Mouse (Mus musculus): ENCODE measurements at regions not wholly inside any gene's neighbourhood (a gene's known extent, or its start where the extent isn't known, plus 50 kb on each side); places are given as distances from the start of the nearest gene placed in this dataset.

DNA sequence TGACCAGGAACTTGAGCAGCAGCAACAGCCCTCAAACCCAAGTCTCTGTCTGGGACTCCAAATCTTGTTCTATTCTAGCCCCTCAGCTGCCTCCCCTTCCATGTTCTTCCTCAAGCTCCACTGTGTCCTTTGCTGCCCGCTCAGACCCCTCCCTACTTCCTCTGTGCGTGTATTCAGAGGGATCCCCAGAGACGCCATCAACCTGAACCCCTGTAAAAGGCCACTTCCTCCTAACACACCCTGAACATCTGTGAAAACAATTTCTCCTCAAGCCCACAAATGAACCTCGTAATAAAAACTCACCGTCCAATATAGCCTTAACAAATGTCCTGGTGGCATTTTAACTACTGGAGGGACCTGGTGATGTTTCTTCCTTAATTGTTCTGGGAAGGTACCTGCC lies 1536.0 kb upstream of the Gulo start:
- Histone ChIP-seq H3K4me3 (no peak overlapping the region), H3K9me3 (no peaks in the 10 kb centered on the region), H3K36me3 (replicated peaks) (no peaks in the 10 kb centered on the region), H3K27ac (no peak overlapping the region), H3K4me1 (peaks cover 8% of the 10 kb centered on the region), H3K4me2 (no peak overlapping the region), H3K27me3 (replicated peaks) (no peaks in the 10 kb centered on the region), H3K9ac (no peak overlapping the region)
- ATAC-seq (replicated peaks) = no peak
- WGBS = 85% methylated on average over 5 of the region's 5 CpGs

DNA sequence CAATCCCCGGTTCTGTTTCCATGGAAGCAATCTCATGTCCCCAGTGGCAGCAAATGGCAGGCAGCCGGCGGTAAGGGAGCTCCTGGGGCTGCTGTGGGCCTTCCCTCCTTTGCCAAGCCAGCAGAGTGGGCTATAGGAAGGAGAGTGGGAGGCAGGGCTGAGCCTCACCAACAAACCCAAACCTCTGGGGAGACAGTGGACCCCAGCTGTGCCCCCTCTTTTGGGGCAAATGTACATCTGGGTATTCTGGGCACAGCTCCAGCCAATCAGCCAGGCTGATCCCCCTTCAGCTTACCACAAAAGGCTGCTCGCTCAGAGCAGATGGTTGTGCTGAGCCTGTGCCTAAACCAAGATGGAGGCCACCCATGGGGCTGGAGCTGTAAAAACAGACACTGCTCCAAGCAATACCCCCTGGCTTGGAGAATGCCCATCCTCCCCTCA lies 1532.3 kb upstream of the Gulo start:
- Histone ChIP-seq H3K36me3 (replicated peaks) (no peaks in the 10 kb centered on the region), H3K9me3 (no peaks in the 10 kb centered on the region), H3K9ac (no peak overlapping the region), H3K4me2 (no peak overlapping the region), H3K27ac (peak overlapping the region; percentile 72), H3K27me3 (replicated peaks) (no peaks in the 10 kb centered on the region), H3K4me1 (peaks cover 25% of the 10 kb centered on the region), H3K4me3 (no peak overlapping the region)
- WGBS = 9% methylated on average over 4 of the region's 4 CpGs
- peak; percentile 80 for ATAC-seq (replicated peaks)

DNA sequence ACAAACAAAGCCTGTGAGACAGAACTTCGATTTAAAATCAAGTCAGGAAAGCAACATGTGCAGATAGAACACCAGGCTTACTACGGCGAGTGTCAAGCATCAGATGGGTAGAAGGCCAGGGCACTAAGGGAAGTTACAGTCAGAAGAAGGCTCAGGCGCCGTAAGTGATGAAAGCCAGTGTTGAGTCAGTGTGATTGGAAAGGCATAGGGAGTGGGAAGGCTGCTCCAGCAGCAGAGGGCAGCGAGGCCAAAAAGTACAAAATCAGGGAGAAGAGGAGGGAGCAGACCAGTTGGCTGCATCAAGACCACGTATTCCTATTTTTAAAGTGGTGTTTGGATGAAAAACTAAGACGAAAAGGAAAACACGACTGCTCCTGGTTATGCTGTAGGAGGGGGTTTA lies 1529.7 kb upstream of the Gulo start:
- no peak overlapping the region for H3K9ac ChIP-seq
- ATAC-seq (replicated peaks) = no peak
- H3K4me3 ChIP-seq = no peak overlapping the region
- peaks cover 25% of the 10 kb centered on the region for H3K4me1 ChIP-seq
- H3K9me3 ChIP-seq = no peaks in the 10 kb centered on the region
- H3K4me2 ChIP-seq = no peak overlapping the region
- no peaks in the 10 kb centered on the region for H3K36me3 ChIP-seq (replicated peaks)
- 78% methylated on average over 9 of the region's 9 CpGs for WGBS
- no peaks in the 10 kb centered on the region for H3K27me3 ChIP-seq (replicated peaks)
- no peak overlapping the region for H3K27ac ChIP-seq

DNA sequence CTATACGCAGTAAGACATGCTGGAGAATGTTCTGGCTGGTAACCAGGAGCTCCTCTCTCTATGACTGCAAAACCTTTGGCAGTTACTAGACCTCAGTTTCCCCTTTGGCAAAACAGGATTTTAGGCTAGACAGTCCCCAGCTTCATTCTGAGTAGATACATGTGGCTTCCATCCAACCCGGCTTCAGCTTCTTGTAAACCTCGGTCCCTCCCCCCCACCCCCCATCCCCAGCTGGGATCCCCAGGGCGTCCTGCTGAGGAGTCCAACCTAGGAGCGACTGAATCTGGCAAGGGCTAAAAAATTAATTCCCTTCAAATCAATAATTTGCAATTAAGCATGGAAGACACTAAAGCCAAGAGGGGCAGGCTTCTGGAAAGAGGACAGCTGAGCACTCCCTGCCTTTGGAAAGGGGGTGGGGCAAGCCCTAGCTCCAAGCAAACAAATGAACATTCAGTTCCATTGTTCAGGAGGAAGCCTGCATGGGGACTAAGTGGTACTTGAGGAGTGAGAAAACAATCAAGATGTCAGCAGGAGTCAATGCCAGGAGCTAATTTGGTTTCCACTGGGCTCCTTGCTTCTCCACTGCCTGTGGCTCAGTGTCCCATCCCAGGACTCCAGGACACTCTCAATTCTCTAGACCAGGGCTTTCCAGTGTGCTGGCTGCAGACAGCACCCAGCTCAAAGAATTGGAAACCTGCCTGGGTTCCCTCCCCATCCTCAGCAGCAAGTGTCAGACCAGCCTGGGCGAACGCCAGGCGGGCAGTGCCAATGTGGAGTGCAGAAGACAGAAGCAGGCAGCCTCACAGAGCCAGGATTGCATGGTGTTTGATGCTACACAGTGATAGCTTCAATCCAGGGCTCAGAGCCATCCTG lies 1528.0 kb upstream of the Gulo start:
- Histone ChIP-seq H3K36me3 (replicated peaks) (no peaks in the 10 kb centered on the region), H3K4me2 (no peak overlapping the region), H3K9me3 (no peaks in the 10 kb centered on the region), H3K27me3 (replicated peaks) (no peaks in the 10 kb centered on the region), H3K9ac (no peak overlapping the region), H3K4me3 (no peak overlapping the region), H3K4me1 (peaks cover 25% of the 10 kb centered on the region), H3K27ac (peak overlapping the region; percentile 58)
- WGBS = 20% methylated on average over 8 of the region's 8 CpGs
- ATAC-seq (replicated peaks) = peak; percentile 70

DNA sequence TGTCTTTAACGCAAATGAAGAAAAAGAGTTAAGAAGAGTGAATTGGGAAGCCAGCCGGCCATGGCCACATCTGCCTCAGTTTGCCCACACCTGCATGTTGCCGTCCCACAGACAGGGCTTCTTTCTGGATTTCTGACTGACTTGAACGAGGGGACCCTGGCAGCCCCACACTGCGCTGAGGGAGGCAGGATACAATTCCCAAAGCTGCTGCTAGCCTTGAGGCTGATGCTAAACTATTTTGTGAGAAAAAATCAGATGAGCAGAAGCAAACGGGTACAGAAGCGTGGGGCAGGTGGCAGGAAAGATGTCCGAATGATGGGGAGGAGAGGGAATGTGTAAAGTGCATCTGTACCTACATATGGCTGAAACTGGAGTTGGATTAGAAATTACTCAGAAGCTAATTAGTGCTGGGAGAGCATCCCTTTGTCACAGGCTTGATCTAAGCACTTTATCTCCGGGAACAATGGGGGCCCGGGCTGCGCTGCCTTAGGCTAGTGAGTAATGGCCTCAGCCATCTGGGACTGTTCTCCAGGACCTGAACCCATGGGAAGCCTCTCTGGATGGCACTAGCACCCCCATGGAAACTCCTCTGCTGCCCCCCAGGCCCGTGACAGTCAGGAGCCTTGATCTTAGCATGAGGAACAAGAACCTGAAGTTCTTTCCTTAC lies 1497.9 kb upstream of the Gulo start:
- ATAC-seq (replicated peaks) = no peak

DNA sequence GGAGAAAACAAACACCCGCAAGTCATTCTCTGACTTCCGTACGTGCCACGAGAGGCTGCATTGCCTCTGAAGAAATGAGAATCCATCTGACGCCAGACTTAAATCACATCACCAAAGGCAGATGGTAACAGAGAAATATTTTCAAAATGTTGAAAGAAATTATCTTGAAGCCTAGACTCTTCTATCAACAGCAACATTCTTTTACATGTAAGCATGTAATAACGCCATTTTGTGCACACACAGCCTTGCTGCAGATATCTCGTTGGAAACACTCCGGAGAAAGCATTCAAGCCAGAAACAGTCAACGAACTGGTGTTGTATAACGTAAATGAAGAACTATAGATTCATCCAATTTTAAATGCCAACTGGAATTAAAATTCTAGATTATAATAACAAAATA lies 1483.1 kb upstream of the Gulo start:
- H3K36me3 ChIP-seq (replicated peaks) = no peaks in the 10 kb centered on the region
- 91% methylated on average over 10 of the region's 10 CpGs for WGBS
- H3K9me3 ChIP-seq = no peaks in the 10 kb centered on the region
- H3K4me3 ChIP-seq = no peak overlapping the region
- H3K4me2 ChIP-seq = no peak overlapping the region
- no peak for ATAC-seq (replicated peaks)
- H3K27me3 ChIP-seq (replicated peaks) = no peaks in the 10 kb centered on the region
- H3K27ac ChIP-seq = no peak overlapping the region
- H3K9ac ChIP-seq = no peak overlapping the region
- H3K4me1 ChIP-seq = no peaks in the 10 kb centered on the region

More for the DNA sequence above, 1497.9 kb upstream of the Gulo start:
- 55% methylated on average over 12 of the region's 12 CpGs for WGBS
- H3K36me3 ChIP-seq (replicated peaks) = no peaks in the 10 kb centered on the region
- H3K27ac ChIP-seq = no peak overlapping the region
- no peak overlapping the region for H3K4me2 ChIP-seq
- H3K4me1 ChIP-seq = no peaks in the 10 kb centered on the region
- H3K9ac ChIP-seq = no peak overlapping the region
- no peaks in the 10 kb centered on the region for H3K9me3 ChIP-seq
- no peaks in the 10 kb centered on the region for H3K27me3 ChIP-seq (replicated peaks)
- no peak overlapping the region for H3K4me3 ChIP-seq

DNA sequence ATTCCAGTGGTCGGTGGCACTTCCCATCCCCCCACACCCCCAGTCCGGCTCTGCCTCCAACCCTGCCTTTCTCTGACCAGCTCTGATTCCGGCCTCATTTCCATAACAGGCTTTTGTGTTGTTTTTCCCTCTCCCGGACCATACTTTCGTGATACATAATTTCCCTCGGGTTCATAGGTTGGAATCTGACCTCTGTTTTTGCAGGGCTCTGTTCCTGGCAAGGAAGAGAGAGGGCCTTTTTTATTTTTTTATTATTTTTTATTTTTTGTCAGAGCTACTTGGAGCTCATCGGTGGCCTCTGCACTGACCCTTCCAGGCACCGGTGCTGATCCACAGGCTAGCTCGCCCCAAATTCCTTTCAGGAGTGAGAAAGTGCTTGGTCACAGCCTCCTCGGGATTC lies 1477.7 kb upstream of the Gulo start:
- Histone ChIP-seq H3K4me3 (no peak overlapping the region), H3K4me2 (no peak overlapping the region), H3K36me3 (replicated peaks) (no peaks in the 10 kb centered on the region), H3K27me3 (replicated peaks) (no peaks in the 10 kb centered on the region), H3K9me3 (no peaks in the 10 kb centered on the region), H3K4me1 (no peaks in the 10 kb centered on the region), H3K27ac (no peak overlapping the region), H3K9ac (no peak overlapping the region)
- 11% methylated on average over 10 of the region's 10 CpGs for WGBS
- no peak for ATAC-seq (replicated peaks)

DNA sequence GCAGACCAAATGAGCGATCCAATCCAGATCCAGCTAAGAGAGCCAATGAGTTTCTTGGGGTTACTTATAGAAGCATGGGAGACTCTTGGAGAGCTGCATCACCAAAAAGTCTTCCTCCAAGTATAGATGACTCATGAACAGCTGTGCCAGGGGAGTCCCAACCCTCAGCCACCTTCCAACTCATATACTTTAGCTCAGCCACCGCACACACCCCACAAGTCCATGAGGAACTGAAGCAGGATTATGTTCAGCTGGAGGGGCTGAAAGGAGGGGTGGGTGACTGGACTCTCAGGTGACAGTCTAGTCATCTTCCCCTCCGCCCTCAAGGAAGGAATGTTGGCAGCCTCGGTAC lies 1476.4 kb upstream of the Gulo start:
- no peak overlapping the region for H3K27ac ChIP-seq
- no peaks in the 10 kb centered on the region for H3K36me3 ChIP-seq (replicated peaks)
- H3K4me3 ChIP-seq = no peak overlapping the region
- H3K9me3 ChIP-seq = no peaks in the 10 kb centered on the region
- whole genome bisulfite sequencing = 94% methylated on average over 4 of the region's 4 CpGs
- H3K9ac ChIP-seq = no peak overlapping the region
- H3K4me1 ChIP-seq = no peaks in the 10 kb centered on the region
- ATAC-seq (replicated peaks) = no peak
- no peak overlapping the region for H3K4me2 ChIP-seq
- no peaks in the 10 kb centered on the region for H3K27me3 ChIP-seq (replicated peaks)

DNA sequence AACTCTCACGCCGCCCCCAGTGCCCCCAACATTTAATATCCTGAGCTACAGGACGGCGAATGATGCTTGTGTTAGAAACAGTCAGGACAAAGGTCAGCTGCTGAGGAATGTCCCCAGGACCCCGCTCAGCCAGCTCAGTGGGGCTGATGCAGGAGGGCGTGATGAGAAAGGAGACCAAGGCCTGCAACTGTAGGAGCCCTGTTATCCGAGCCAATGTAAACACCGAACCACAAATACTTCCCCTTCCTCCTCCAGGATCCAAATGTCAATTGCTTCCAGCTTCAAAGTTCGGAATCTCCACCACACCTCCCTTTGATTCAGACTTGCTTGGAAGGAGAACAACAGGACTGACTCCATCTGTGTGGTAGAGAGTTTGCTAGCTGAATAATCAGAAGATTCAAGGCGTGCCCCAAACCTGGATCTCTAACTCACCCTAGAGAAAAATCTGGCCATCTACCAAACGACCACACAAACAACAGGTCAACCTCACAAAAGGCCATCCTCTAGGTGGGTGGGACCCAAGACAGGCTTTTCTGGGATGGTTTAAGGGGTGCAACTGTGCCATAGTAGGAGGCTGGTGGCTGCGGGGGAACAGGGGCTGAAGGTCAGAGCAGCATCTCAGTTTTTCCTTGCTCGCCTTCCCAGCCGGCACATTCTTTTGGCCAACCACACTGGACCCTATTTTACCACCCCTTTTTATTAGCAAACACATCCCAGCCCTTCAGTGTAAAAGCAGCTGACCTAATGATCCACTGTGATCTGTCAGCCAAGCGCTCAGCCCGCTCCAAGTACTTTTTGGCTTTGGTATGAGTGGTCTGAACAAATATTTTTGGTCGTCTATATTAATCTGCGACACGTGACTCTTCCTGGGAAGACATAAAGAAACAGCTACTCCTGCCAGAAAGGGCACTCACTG lies 1475.8 kb upstream of the Gulo start:
- Histone ChIP-seq H3K27ac (no peak overlapping the region), H3K27me3 (replicated peaks) (no peaks in the 10 kb centered on the region), H3K4me2 (no peak overlapping the region), H3K4me1 (no peaks in the 10 kb centered on the region), H3K36me3 (replicated peaks) (no peaks in the 10 kb centered on the region), H3K9ac (no peak overlapping the region), H3K4me3 (no peak overlapping the region), H3K9me3 (no peaks in the 10 kb centered on the region)
- no peak for ATAC-seq (replicated peaks)
- WGBS = 62% methylated on average over 19 of the region's 19 CpGs

Data from midbrain, embryonic 15.5 days (tissue).